Mouse (Mus musculus) stomach, postnatal 0 days (tissue): Measurements from ENCODE around the gene Cmtm1.

Source experiments
- CTCF ChIP-seq: IDR thresholded peaks from 2 replicates; pipeline ENCODE4 v1.5.1; 2016; ENCODE audit warnings: antibody characterized with exemption, low read depth, mild to moderate bottlenecking, moderate library complexity
- EP300 ChIP-seq: optimal IDR thresholded peaks from 2 replicates; pipeline ENCODE3; 2016; ENCODE audit warnings: antibody characterized with exemption

DNA sequence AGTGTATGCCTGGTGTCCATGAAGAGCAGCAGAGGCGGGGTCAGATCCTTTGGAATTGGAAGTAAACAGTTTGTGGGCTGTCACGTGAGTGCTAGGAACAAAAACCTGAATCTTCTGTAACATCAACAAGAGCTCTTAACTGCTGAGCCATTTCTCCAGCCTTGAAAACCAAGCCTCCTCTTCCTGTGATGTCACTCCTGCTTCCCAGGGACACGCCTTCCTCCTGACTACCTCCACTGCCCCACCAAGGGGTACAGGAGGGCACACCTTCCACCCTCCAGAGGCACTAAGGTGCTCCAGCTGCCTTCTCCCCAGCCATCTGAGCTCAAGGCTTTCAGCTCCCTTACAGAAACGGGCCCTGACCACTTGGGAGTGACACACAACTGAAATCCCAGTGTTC is 63.3 kb downstream of the Cmtm1 start:
- no peak for TF ChIP-seq CTCF
- TF ChIP-seq EP300, result no peak
